Mouse (Mus musculus) embryonic facial prominence, embryonic 14.5 days (tissue): ENCODE data around the gene Lin37. TPM values are rescaled to one million over a fixed set of nuclear protein-coding genes. Genes with fewer than 3 reads are reported as not detected.

Source experiments
- ATAC-seq: fragments of 200-750 bp; cut with Nextera tagmentation; 2 replicates; pipeline ENCODE4 v1.8.0; 2017; ENCODE audit warnings: low read depth, moderate number of reproducible peaks, moderate TSS enrichment
- DNase-seq: peaks from one replicate; pipeline ENCODE4 v3.0.0-alpha.2; 2015; ENCODE audit warnings: low spot score
- H3K27ac ChIP-seq: fragments of 300-500 bp; sonication (generic); replicated peaks from 2 replicates; pipeline ENCODE4 v1.5.1; 2014; ENCODE audit warnings: low read depth, mild to moderate bottlenecking, low read length, moderate library complexity
- H3K27me3 ChIP-seq: fragments of 300-500 bp; sonication (generic); replicated peaks from 2 replicates; pipeline ENCODE4 v1.6.1; 2014; ENCODE audit warnings: low read length; ENCODE audit not compliant: control insufficient read depth, insufficient read depth
- H3K36me3 ChIP-seq: fragments of 300-500 bp; sonication (generic); 2 replicates; pipeline ENCODE4 v1.6.1; 2014; ENCODE audit warnings: low read length, mixed read lengths; ENCODE audit not compliant: control insufficient read depth, insufficient read depth
- H3K4me1 ChIP-seq: fragments of 300-500 bp; sonication (generic); 2 replicates; pipeline ENCODE4 v1.6.1; 2014; ENCODE audit warnings: antibody characterized with exemption, low read length; ENCODE audit not compliant: control insufficient read depth, insufficient read depth
- H3K4me2 ChIP-seq: fragments of 300-500 bp; sonication (generic); 2 replicates; pipeline ENCODE4 v1.6.1; 2014; ENCODE audit warnings: low read depth, mild to moderate bottlenecking, low read length, moderate library complexity, mixed read lengths
- H3K4me3 ChIP-seq: fragments of 300-500 bp; sonication (generic); 2 replicates; pipeline ENCODE4 v1.5.1; 2014; ENCODE audit warnings: low read depth, mild to moderate bottlenecking, low read length
- H3K9ac ChIP-seq: fragments of 300-500 bp; sonication (generic); 2 replicates; pipeline ENCODE4 v1.6.1; 2014; ENCODE audit warnings: low read depth, mild to moderate bottlenecking, low read length, moderate library complexity, mixed read lengths
- H3K9me3 ChIP-seq: fragments of 300-500 bp; sonication (generic); 2 replicates; pipeline ENCODE4 v1.6.1; 2016; ENCODE audit warnings: low read length; ENCODE audit not compliant: control insufficient read depth
- WGBS: fragments of 180-500 bp; shearing (Covaris S2); extraction: QIAGEN DNeasy Blood & Tissue Kit; methylation state at CpG from one replicate; pipeline ENCODE4 v1.1.7; 2014; 5-methylcytosine and 5-hydroxymethylcytosine counted together
- polyA plus RNA-seq: library from polyadenylated mRNA; unstranded; fragments of >200 nt; fragmentation: Nextera tagmentation; extraction: Ambion mirVana; gene quantifications from 2 replicates; pipeline ENCODE4 v1.2.1, GENCODE M21; 2014

The Lin37 gene
- polyA plus RNA-seq, 1 experiment from 2014 or later: 45.7 TPM

DNA sequence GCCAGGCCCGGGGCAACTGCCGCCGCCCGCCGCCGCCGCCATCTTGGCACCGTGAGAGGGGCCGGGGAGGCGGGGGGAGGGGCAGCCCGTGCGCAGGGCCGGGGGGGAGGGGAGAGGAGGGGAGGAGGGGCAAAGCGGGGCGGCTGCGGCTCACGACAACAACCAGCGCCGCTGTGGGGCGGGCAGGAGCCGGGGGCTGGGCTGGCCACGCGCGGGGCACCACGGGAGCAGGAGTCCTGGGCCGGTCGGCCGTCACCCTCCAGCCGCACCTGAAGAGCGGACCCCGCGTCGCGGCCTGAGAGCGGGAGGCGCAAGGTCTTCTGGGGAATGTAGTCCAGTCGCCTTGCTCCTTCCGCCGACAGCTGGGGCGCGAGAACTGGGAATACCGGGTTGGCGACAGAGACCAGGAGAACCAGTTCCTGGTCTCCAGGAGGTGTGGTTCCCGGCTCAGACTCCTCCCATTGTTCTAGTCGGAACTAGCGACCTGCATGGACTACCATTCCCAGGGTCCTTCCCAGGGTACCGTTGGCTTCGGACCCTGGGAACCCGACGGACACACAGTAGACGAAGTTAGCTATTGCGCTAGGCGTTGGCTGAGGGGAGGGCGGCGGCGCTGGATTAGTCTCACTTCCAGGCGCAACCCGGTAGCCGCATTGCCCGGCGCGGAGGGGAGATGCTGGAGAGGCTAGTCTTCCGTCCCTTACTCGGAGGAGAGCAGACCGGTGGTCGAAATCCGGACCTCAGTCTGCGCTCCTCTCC is 29.2 kb upstream of the Lin37 start, which contains the start of gene Kmt2b:
Gene Kmt2b (minus strand): TSS at position 51 of the 759 bp plus-strand sequence.
- H3K27me3 ChIP-seq: no peaks in the 10 kb centered on the region
- H3K36me3 ChIP-seq: peaks cover 29% of the 10 kb centered on the region
- H3K4me1 ChIP-seq: peaks cover 7% of the 10 kb centered on the region; the same call in 1 of the 2 replicates
- H3K9me3 ChIP-seq: no peaks in the 10 kb centered on the region
- peak within 1 kb of the TSS; percentile 96 for H3K4me2 ChIP-seq
- peak within 1 kb of the TSS; percentile 89 for H3K27ac ChIP-seq
- H3K4me3 ChIP-seq: peak within 1 kb of the TSS; percentile 94
- WGBS: under 1% methylated on average over 34 of the region's 68 CpGs
- ATAC-seq: peak; percentile 96
- peak; percentile 99 for DNase-seq
- H3K9ac ChIP-seq: peak within 1 kb of the TSS; percentile 96

DNA sequence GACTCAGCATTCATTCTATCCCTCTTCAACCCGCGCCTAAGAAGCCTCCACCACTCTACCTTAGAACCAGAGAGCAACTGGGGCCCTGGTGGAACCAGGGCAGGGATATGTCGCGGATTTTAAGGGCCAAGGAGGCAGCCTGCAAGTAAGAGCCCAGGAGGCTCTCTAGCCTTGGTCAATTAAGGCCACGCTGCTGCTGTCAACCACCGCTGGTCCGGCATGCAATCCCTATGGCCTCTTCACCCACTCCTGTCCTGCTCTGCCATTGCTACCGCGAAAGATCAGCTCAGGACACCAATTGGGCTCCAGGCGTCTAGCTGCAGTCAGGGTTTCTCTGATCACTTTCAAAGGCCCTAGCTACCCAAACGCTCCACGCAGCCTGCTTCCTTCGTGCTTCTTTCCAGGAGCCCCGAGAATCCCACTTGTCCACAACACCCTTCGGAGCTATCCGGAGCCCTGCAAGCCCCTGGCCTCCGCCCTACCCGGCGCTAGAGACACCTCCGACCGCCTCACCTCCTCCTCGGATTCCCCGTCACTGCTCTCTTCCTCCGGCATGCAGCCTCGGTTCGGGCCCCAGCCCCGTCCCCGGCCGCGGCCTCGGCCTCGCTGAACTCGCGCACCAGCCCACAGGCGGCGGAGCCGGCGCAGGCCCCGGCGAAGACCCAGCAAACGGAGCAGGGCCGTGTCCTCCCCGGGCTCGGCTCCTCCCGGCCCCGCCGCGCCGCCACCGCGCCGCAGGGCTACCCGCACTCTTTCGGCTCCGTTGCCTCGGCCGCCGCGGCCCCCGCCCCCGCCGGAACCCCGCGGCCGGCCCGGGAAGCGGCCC is 28.4 kb upstream of the Lin37 start:
- Histone ChIP-seq H3K4me2 (peak overlapping the region; percentile 96), H3K9me3 (no peaks in the 10 kb centered on the region), H3K4me1 (peaks cover 7% of the 10 kb centered on the region; the same call in 1 of the 2 replicates), H3K9ac (peak overlapping the region; percentile 96), H3K27me3 (no peaks in the 10 kb centered on the region), H3K27ac (peak overlapping the region; percentile 89), H3K36me3 (peaks cover 37% of the 10 kb centered on the region), H3K4me3 (peak overlapping the region; percentile 94)
- 0% methylated on average over 30 of the region's 67 CpGs for WGBS
- DNase-seq (peak; percentile 14), ATAC-seq (peak; percentile 13)

DNA sequence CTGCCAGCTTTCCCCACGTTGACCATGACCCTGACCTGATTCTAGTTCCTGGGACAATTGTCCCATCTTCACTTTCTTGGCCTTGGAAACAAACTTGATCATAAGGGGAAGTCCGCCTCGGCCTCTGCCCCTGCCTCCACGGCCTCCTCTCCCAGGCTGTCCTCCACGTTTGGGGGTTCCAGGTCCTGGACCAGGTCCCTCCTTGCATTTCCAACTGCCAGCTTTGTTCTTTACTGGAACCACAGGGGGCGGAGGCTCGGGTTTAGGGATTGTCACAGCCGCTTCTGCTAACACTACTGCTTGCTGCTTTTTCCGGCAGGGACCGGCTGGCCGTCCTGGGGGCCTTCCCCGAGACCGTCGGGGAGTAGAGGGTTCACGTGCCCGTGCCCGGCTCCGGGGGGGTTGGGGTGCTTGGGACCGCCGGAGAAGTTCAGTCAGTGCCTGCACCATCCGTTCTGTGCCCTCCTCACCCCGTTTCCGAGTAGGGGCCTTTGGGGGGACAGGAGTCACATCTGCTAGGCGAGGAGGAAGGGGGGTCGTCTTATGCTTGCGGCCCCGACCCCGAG is 26.9 kb upstream of the Lin37 start:
- H3K4me1 ChIP-seq: peaks cover 7% of the 10 kb centered on the region; the same call in 1 of the 2 replicates
- peaks cover 52% of the 10 kb centered on the region for H3K36me3 ChIP-seq
- peak overlapping the region; percentile 96; the same call in 1 of the 2 replicates for H3K9ac ChIP-seq
- WGBS: 91% methylated on average over 28 of the region's 28 CpGs
- ATAC-seq (no peak), DNase-seq (no peak)
- peak overlapping the region; percentile 94 for H3K4me3 ChIP-seq
- H3K27ac ChIP-seq: no peak overlapping the region
- no peak overlapping the region for H3K4me2 ChIP-seq
- H3K9me3 ChIP-seq: no peaks in the 10 kb centered on the region
- no peaks in the 10 kb centered on the region for H3K27me3 ChIP-seq

DNA sequence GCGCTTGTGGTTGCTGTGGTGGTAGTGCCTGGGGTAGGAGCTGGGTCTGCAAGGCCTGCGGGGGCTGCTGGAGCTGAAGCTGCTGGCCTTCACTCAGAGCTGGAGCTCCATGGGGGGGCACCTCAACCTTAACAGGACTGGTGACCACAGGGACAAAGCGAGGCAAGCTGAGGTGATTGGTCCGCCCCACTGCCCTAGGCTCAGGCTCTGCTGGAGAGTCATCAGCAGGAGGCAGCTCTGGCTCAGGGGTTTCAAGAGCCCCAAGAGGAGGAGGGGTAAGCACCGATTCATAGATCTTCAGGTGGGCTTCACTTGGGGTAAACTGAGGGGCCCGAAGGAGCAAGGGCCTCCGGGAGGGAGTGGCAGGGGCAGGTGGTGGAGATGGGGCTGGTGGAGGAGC is 25.5 kb upstream of the Lin37 start:
- Histone ChIP-seq H3K4me1 (peaks cover 7% of the 10 kb centered on the region; the same call in 1 of the 2 replicates), H3K9ac (no peak overlapping the region), H3K27me3 (no peaks in the 10 kb centered on the region), H3K4me2 (no peak overlapping the region), H3K4me3 (no peak overlapping the region), H3K36me3 (peaks cover 66% of the 10 kb centered on the region), H3K27ac (no peak overlapping the region), H3K9me3 (no peaks in the 10 kb centered on the region)
- DNase-seq: no peak
- WGBS: 96% methylated on average over 7 of the region's 7 CpGs
- ATAC-seq: no peak

DNA sequence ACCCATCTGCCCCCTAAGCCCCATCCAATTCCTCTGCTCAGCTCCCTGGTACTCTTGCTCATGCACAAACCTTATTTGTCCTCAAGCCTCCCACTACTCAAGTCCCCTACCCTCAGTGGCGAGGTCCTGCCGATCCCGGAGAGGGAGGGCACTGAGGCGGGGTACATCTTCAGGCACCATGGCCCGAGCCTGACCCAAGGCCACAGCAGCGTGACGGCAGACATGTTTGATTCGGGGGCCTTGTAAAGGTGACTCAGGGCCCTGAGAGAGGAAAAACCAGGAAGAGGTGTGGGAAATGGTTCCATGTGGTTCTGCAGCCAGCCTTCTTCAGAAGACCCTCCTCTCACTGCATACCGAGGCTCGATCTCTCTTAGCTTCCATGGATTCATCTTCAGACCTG is 24.7 kb upstream of the Lin37 start:
- Histone ChIP-seq H3K4me2 (no peak overlapping the region), H3K9me3 (no peaks in the 10 kb centered on the region), H3K27ac (no peak overlapping the region), H3K9ac (no peak overlapping the region), H3K4me1 (peaks cover 7% of the 10 kb centered on the region; the same call in 1 of the 2 replicates), H3K4me3 (no peak overlapping the region), H3K36me3 (peaks cover 74% of the 10 kb centered on the region), H3K27me3 (no peaks in the 10 kb centered on the region)
- 95% methylated on average over 10 of the region's 10 CpGs for WGBS
- DNase-seq (no peak), ATAC-seq (no peak)

DNA sequence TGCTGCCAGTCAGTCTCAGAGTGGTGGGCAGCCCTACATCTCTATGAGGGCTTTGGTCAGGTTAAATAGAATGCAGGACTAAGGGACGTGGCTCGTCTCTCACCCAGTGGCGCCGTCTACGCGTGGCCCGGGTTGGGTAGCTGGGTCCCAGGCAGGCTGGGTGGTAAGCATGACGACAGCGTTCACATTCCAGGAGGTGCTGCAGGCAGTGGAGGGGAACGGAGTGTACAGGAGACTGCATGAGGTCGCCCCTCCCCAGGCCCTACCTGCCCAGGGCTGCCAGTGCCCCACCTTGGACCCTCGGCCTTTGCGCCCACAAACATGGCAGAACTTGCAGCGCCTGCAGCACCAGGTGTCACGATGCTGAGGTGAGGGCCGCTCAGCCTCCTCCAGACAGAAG is 21.9 kb upstream of the Lin37 start:
- Histone ChIP-seq H3K4me2 (no peak overlapping the region), H3K9ac (no peak overlapping the region), H3K9me3 (no peaks in the 10 kb centered on the region), H3K27me3 (no peaks in the 10 kb centered on the region), H3K36me3 (peaks cover 100% of the 10 kb centered on the region), H3K27ac (no peak overlapping the region), H3K4me1 (no peaks in the 10 kb centered on the region), H3K4me3 (no peak overlapping the region)
- ATAC-seq (no peak), DNase-seq (no peak)
- WGBS: 95% methylated on average over 16 of the region's 16 CpGs

DNA sequence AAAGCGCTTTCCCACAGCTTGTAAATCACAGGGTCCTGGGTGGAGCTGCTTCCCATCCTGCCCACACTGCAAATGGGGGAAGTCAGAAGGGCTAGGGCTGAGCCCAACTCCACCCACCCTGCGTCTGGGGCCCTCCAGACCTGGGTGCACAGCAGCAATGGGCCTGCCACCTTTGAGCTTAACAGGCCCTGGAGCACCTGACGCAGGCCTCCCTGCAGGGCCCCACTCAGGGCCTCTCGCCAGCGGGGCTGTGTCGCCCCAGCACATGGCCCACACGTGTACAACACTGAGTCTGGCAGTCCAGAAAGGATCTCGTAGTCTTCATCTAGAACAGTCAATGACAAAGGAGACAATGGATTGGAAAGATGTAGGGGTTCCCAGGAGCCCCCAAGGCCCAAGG is 20.3 kb upstream of the Lin37 start:
- Histone ChIP-seq H3K9me3 (no peaks in the 10 kb centered on the region), H3K27ac (no peak overlapping the region), H3K9ac (no peak overlapping the region), H3K27me3 (no peaks in the 10 kb centered on the region), H3K4me2 (no peak overlapping the region), H3K4me3 (no peak overlapping the region), H3K4me1 (no peaks in the 10 kb centered on the region), H3K36me3 (peaks cover 100% of the 10 kb centered on the region)
- DNase-seq (no peak), ATAC-seq (no peak)
- 87% methylated on average over 8 of the region's 8 CpGs for WGBS

DNA sequence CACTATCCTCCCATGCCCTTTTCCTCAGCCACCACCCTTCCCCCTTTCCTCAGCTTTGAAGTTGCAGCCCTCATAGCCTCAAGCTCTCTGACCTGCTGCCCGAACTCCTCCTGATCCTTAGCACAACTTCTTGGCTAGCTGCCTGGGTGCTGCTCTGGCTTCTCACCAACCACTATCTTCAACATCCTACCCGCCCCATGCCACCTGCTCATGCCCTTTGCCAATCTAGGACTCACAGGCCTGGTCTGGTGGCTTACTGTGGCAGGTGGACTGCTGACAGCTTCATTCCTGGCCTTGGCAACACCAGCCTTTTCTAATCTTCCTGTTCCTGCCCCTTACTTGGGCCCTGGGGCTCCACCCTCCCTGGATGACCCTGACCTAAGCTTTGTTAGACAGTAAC is 13.3 kb upstream of the Lin37 start:
- H3K4me3 ChIP-seq: no peak overlapping the region
- ATAC-seq: no peak
- no peaks in the 10 kb centered on the region for H3K9me3 ChIP-seq
- H3K4me2 ChIP-seq: no peak overlapping the region
- WGBS: 84% methylated on average over 2 of the region's 2 CpGs
- no peak for DNase-seq
- no peaks in the 10 kb centered on the region for H3K27me3 ChIP-seq
- H3K36me3 ChIP-seq: peaks cover 100% of the 10 kb centered on the region
- no peak overlapping the region for H3K27ac ChIP-seq
- no peak overlapping the region for H3K9ac ChIP-seq
- no peaks in the 10 kb centered on the region for H3K4me1 ChIP-seq
